Mouse (Mus musculus) adipocyte (in vitro differentiated cells): ENCODE data around the gene Dydc2.

ENCODE experiments used
- DNase-seq: peaks from one replicate; pipeline ENCODE4 v3.0.0-alpha.2; 2016; ENCODE audit warnings: low spot score

Gene Dydc2

GRCm38 (mm10) chr14:41035146-41035798 lies 33.7 kb downstream of the Dydc2 start:
- DNase-seq = peak; percentile 66

DNA sequence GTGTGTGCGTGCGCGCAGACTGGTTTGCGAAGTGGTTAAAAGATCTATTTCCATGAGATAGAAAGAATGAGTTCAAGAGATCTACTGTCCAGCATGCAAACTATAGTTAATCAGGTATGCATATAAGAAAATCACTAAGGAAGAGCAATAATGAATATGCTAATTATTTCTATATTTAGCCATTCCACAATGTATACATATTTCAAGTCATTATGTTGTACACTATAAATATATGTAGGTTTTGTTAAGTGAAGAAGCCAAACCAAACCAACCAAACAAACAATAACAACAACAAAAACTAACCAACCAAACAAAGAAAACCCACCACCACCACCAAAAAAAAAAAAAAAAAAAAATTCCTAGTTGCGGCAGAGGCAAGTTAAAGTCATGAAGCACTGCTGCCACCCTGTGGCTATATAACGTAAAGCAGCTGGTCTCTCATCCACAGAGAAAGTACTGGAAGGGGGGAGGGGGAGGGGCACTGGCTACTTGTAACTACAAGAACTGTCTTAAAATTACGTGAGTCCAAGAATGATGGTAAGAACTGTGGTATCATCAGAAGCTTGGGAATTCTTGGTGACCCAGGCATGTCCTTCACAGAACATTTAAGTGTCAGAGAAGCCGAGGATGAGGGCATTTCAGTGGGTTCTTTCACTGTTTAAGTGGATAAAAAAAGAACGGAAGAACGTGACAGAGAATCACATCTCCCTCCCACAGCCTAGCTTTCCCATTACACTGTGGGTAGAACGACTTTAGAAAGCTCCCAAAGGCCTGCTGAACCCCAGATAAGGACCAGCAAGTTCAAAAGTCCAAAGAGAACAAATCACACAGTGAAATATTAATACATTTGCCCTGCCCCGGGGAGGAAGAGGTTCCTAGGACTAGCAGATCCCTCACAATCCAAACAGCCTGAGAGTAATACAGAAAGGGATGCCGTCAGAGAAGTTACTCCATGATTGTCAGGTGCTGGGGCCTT lies 35.6 kb downstream of the Dydc2 start:
- peak; percentile 85 for DNase-seq

DNA sequence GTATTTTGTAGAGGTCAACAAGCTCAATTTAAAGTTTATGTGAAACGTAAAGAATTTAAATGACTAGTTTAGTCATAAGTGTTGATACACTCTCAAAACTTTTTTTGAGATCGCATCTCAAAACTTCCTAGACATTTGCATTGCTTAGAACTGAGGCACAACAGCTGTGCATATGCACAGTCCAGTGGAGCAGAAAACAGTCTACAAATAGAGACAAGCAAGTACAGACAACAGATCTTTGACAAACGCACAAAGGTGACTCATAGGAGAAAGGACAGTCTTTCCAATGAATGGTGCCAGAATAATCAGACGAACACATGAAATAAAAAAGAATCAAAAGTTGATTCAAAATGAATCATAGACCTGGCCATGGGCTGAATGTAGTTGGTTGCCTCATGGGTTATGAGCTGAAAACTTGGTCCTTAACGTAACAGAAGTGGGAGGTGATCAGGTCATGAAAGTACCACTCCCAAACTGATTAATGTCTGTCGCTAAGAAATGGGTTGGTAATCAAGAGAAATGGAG lies 38.0 kb downstream of the Dydc2 start:
- DNase-seq = no peak

- no peak for DNase-seq
These were observed 39.7 kb downstream of the Dydc2 start for GRCm38 (mm10) chr14:41029303-41029702.

DNA sequence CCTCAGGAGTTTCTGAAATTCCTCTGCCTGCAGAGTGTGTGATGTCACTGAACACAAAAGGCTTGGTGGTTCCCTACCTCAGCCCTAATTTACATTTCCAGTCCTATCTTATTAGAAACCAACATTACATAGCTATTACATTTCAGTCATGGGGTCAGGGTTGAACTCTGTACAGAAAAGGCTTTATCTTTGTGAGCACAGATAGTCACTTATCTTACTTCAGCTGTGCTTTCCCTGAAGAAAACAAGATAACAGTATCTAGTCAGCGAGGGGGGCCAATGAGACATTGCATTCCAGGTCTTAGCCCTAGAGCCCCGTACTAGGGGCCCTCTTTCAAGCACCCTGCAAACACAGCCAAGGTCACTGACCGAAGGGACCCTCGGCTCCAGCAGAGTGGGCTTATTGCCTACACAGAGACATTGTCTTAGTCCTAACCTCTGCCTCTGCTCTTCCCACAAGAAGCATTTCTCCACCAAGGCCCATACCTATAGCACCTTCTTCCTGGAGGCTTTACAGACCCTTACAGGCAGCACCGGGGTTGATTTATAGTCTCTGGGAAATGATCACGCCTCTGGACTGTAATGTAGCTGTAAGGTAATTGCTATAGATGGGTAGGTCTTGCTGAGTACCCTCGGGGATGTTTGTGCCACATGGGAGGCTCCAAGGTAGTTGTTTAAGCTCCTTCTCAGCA lies 43.3 kb downstream of the Dydc2 start:
- no peak for DNase-seq

GRCm38 (mm10) chr14:41025087-41025486 lies 43.9 kb downstream of the Dydc2 start:
- DNase-seq = no peak

- DNase-seq = no peak
These were observed 47.8 kb downstream of the Dydc2 start for GRCm38 (mm10) chr14:41021246-41021645.

DNA sequence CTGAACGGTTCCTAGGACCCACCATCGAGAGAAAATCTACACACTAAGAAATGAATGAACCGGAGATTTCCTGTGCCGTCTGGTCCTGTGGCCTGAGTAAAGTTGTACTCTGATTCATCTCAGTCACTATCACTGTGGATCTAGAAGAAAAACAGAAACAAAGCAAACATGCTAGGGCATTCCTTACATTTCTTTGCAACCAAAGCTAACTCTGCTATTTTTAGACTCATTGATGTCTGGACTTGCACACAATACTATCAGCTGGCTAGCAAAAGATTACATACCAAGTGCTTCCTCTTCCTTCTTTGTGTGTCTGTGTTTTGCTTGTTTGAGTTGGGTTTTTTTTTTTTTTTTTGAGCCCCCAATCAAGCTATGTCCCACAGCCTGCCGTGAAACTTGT lies 51.5 kb downstream of the Dydc2 start:
- DNase-seq = no peak

GRCm38 (mm10) chr14:41014701-41015240 lies 54.2 kb downstream of the Dydc2 start:
- DNase-seq = no peak

DNA sequence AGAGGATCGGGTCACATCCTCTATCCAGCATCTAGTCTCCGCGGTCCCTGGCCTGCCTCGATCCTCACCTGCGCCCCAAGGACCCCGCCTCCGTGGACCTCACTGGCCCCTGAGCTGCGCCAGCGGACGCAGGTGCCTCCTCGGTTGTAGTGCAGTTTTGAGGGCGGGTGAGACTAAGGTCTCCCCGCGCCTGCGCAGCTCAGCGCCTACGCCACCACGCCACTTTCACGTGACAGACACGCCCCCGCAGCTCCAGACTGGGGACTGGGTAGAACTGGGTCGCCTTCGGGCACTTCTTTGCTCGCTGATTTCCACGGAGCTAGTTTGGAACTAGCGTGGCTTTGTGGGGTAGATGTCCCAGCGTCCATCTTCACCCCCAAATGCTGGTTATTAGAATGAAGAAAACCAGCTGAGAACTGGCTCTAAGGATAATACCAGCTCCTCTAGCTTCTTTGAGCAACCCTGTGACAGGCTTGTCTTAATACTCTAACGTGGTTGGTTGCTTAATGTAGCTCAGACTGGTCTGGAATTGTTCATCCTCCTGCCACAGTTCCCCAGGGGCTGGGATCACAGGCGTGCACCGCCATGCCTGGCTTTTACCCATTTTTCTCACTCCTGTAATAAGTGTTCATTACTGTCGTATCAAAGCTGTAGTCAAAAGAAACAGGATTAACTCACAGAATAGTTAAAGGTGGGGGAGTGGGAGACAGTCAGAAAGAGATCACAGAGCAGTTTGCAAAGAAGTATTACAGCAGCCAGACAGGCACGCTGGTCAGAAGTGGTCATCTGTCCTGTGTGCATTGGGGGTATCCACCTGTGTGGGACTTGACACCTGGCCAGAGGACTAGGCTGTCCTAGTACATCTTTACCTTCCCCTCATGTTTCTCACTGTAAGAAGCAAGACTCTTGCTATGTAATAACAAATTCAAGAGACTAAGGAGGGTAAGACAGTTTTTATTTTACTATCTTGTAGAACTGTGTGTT lies 55.1 kb downstream of the Dydc2 start, which contains the start of gene Fam213a:
Gene Fam213a (minus strand): TSS at position 159 of the 984 bp plus-strand sequence.
- DNase-seq = peak; percentile 78

DNA sequence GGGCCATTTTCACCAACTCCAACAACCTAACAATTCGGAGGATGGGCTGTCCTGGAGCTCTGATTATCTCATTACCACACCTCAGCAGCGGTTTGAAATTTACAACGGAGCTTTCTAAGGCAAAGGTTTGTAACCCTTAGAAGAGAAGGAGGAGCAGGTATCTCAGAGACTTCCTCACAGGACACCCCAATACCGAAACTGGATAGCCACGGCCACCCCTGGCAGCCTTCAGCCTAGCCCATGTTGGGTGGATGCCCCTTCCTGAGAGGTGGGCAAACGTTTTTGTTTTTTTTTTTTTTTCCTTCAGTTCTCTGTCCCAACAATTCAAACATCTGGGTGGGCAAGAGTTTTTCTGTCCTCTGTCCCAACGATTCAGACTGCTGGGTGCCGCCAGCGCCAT lies 55.9 kb downstream of the Dydc2 start:
- peak; percentile 21 for DNase-seq

DNA sequence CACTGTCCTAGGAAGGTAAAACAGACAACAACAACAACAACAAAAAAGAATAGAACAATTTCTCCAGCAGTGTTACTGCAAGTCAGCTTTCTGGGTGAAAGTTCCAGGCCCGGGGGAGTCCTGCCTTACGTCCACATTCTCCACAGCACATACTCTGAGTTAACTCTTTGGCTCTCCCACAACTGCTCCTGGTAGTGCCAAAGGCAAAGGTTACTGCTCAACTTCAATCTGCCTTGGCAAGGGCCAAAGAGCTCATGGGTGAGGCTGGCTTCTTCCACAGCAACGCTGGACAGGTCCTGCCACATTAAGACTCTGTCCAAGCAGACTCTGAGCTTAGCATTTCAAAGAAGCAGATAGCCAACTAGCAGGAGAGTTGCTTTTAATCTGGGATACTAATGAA lies 57.1 kb downstream of the Dydc2 start:
- peak; percentile 92 for DNase-seq

GRCm38 (mm10) chr14:41008138-41008537 lies 60.9 kb downstream of the Dydc2 start:
- DNase-seq = peak; percentile 54

DNA sequence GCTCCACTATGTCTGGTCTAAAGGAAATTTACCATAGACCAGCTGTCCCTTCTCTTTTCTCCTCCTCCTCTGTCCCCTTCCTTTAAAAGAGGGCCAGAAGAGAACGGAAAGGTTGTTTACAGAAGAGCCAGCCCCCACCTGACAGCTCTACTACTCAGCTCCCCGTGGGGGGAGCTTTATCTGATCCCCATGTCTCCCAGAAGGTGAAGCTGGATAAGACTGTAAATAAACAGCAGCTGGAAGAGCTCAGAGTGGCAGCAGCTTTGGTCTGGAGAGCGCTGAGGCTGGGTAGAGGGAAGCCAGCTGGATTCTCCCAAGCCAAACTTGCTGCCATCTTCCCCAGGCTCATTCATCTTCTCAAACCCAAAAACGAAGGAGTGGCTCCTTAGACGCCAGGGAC lies 61.4 kb downstream of the Dydc2 start:
- no peak for DNase-seq

DNA sequence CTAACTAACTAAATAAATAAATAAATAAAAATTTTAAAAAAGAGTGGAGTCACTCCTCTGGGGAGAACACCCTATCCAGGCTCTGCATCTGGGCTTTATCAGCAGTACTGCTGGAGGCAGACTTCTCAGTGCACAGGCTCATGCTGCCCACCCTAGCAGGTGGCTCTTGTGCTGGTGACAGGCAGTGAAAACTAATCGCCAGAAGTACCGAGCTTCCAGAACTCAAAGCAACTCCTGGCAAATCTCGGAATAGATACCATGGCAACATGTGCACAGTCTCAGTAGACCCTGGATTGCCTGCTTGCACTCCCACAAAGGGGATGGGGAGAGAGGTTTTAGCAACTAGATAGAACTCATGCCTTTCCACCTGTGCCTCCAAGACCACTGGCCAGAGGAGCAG lies 62.1 kb downstream of the Dydc2 start:
- no peak for DNase-seq

DNA sequence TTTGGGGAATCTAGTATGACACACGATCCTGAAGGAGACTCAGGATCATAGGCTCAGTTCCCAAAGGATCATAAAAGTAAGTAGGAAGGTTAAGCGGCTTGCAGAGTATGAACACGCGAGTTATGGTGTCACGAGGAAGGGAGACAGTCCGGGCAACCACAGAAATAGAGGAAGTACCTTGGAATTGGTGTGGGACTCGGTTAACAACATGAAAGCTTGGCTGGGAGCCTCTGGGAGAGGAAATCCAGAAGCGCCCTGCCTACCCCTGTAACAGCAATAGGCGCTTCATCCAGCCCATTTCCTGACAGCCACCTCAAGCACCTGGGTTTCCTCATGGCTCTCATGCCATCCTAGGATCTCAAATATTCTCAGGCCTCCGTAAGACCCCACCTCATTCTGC lies 62.7 kb downstream of the Dydc2 start:
- DNase-seq = no peak

DNA sequence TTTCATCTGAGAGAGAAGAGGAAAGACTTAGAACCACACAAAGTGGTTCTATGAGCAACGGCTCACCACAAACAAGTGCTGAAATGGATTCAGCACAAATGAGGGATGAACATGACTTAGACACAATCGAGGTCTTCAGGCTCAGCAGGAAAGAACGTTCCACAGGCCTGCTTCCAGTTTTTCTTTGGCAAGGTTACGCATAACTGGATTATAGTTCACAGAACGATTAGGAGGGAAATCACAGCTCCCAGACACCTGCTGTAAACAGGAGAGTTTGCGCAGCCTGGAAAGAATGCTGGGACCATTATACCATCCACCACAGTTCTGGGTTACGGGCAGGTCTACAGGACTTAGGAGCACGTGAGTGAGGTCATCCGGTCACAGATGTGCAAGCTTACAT lies 63.3 kb downstream of the Dydc2 start:
- DNase-seq = peak; percentile 30

DNA sequence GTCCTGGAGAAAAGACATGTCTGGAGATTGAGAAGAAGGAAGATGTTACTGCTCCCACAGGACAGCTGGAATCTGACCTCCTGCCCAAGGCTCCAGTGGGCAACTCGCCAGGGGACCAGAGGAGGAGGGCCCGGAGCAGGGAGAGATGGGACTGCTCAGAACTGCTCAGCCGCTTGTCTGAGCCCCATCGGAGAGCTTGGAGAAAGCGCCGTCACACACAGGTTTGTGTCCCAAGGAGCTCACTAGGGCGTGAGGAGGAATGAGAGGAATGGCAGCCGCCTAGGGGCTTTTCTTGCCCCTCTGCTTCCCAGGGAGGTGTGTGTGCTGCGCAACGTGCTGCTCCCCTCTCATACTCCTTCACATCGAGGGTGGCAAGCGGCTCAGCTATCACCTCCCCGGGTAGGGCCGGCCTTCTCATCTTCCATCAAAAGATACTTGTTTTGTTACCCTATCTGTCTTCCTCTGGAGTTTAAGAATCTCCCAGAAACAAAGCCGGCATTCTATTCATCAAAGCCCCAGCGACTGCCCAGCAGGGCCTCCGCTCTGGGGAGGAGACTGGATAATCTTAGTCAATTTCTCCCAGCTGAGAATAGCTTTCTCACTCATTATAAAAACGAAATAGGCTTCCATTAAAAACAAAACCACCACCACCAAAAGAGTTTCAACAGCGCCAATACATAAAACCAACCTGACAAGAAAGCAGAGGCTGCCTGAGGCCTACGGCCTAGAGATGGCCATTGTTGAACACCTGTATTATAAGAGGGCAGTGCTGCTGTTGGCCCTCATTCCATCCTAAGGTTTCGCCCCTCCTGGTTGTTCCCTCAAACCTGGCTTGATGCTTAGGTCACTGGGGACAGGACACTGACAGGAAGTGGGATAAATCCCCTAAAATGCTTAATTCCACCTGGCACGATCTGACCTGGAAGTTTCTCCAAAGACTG lies 64.5 kb downstream of the Dydc2 start:
- peak; percentile 53 for DNase-seq

- no peak for DNase-seq
These were observed 67.4 kb downstream of the Dydc2 start for GRCm38 (mm10) chr14:41001576-41001975.

DNA sequence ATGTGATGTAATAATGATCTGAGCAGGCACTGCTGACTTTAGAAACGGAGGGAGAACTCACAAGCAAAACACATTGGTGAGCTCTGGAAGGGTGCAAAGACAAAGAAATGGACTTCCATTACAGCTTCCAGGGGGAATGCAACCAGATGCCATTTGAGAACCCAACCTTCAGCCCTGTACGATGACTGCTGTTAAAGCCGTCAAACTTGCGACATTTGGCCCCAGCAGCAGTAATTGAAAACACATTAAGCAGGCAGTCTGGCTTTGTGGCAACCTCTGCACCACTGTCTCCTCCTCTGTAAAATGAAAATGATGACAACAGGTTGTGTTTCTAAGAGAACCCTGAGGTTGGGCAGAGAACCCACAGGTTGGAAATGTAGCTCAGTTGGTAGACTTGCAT lies 68.2 kb downstream of the Dydc2 start:
- no peak for DNase-seq
